Mouse (Mus musculus) lung, postnatal 0 days (tissue): ENCODE measurements around the gene Rims1.

Experiments used
- CTCF ChIP-seq: IDR thresholded peaks from 2 replicates; pipeline ENCODE4 v1.5.1; 2016; ENCODE audit warnings: antibody characterized with exemption, mild to moderate bottlenecking
- EP300 ChIP-seq: IDR thresholded peaks from 2 replicates; pipeline ENCODE4 v1.6.1; 2016; ENCODE audit warnings: antibody characterized with exemption, mild to moderate bottlenecking, control low read depth

GRCm38 (mm10) chr1:22293953-22294352 is 511.8 kb downstream of the Rims1 start:
- TF ChIP-seq CTCF (no peak), EP300 (no peak)
